Mouse (Mus musculus) C2C12 (cell line): ENCODE measurements around the gene Utrn. TPM values are rescaled to one million over a fixed set of nuclear protein-coding genes. Genes with fewer than 3 reads are reported as not detected.

Experiments
- H3K27me3 ChIP-seq: one replicate; pipeline ENCODE4 v1.6.1; 2011; ENCODE audit not compliant: control insufficient read depth, insufficient read depth, insufficient read length
- H3K36me3 ChIP-seq: one replicate; pipeline ENCODE4 v1.6.1; 2011; ENCODE audit not compliant: control insufficient read depth, insufficient read depth
- H3K4me3 ChIP-seq: one replicate; pipeline ENCODE4 v1.5.1; 2011; ENCODE audit warnings: mild to moderate bottlenecking, control low read depth; ENCODE audit not compliant: poor library complexity, insufficient read depth, severe bottlenecking
- H3K79me2 ChIP-seq: one replicate; pipeline ENCODE4 v1.6.1; 2011; ENCODE audit not compliant: control insufficient read depth, insufficient read depth
- H3K79me3 ChIP-seq: one replicate; pipeline ENCODE4 v1.6.1; 2011; ENCODE audit warnings: low read depth, control low read depth
- H3ac ChIP-seq: one replicate; pipeline ENCODE3; 2011; ENCODE audit warnings: low read depth; ENCODE audit not compliant: control insufficient read depth, insufficient read length
- CEBPB ChIP-seq: IDR thresholded peaks from one replicate; pipeline ENCODE4 v1.6.1; 2011; ENCODE audit warnings: low read depth, mild to moderate bottlenecking, control low read depth, moderate library complexity
- CTCF ChIP-seq: IDR thresholded peaks from one replicate; pipeline ENCODE4 v1.5.1; 2011; ENCODE audit not compliant: control insufficient read depth, insufficient read depth, insufficient read length
- FOSL1 ChIP-seq: IDR thresholded peaks from one replicate; pipeline ENCODE4 v1.8.0; 2011; ENCODE audit warnings: mild to moderate bottlenecking, low read length; ENCODE audit not compliant: poor library complexity, insufficient read depth, severe bottlenecking
- MAX ChIP-seq: IDR thresholded peaks from one replicate; pipeline ENCODE4 v1.6.1; 2011; ENCODE audit warnings: mild to moderate bottlenecking, control low read depth
- MYOD1 ChIP-seq: IDR thresholded peaks from one replicate; pipeline ENCODE4 v1.6.1; 2011; ENCODE audit warnings: low read depth; ENCODE audit not compliant: control insufficient read depth, insufficient read length
- MYOG ChIP-seq: IDR thresholded peaks from one replicate; pipeline ENCODE4 v1.6.1; 2011; ENCODE audit not compliant: control insufficient read depth, insufficient read length; ENCODE audit errors: extremely low read depth
- USF1 ChIP-seq: IDR thresholded peaks from one replicate; pipeline ENCODE4 v1.6.1; 2011; ENCODE audit warnings: low read depth, mild to moderate bottlenecking, control low read depth, moderate library complexity
- polyA plus RNA-seq: library from polyadenylated mRNA; unstranded; fragments of >200 nt; fragmentation: generic; extraction: Trizol; gene quantifications from one replicate; pipeline ENCODE4 v1.2.1, GENCODE M21; 2012; ENCODE audit warnings: missing spikeins

Utrn gene
- polyA plus RNA-seq, 1 experiment: 10.5 TPM

DNA sequence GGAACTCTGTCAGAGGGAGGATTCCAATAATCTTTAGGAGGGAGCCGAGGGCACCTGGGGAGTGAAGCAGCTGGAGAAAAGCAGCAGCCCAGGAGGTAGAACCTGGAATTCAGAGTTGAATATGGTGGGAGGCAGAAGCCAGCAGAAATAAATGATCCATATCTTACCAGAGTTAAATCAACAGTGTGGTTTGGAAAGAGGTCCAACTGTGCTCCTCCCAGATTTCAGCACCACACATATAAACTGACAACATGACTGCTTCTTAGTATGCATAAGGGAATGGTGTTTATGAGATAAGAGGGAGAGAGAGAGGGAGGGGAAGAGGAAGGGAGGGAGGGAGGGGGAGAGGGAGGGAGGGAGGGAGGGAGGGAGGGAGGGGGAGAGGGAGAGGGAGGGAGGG is 163.2 kb downstream of the Utrn start:
- Histone ChIP-seq H3K79me2 (no peaks in the 10 kb centered on the region), H3K27me3 (no peaks in the 10 kb centered on the region), H3ac (no peak overlapping the region), H3K36me3 (peaks cover 61% of the 10 kb centered on the region), H3K4me3 (no peak overlapping the region), H3K79me3 (no peaks in the 10 kb centered on the region)
- TF ChIP-seq MAX (no peak), FOSL1 (no peak), MYOG (no peak), MYOD1 (no peak), CEBPB (no peak), CTCF (no peak), USF1 (no peak)

DNA sequence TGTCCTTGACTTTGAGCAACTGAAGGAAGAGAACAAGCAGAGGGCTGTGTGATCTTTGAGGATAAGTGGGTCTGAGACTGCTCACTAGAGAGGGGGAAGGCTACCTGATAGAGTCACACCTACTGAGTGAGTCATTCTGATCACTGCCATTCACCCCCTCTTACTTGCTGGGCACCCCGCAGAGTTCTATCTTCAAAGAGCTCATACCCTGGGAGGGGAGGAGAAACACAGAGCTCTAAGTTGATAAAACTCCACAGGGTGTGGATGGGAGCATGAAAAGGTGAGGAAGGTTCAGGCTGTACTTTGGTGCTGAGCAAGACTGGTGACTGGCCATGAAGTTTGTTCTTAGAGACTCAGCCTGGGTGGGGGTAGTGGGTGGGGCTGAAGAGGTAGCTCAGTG is 164.9 kb downstream of the Utrn start:
- no peak overlapping the region for H3ac ChIP-seq
- no peaks in the 10 kb centered on the region for H3K27me3 ChIP-seq
- H3K36me3 ChIP-seq: peaks cover 48% of the 10 kb centered on the region
- TF ChIP-seq CEBPB (no peak), FOSL1 (no peak), MAX (no peak), MYOG (no peak), MYOD1 (no peak), USF1 (no peak), CTCF (no peak)
- no peak overlapping the region for H3K4me3 ChIP-seq
- H3K79me3 ChIP-seq: no peaks in the 10 kb centered on the region
- no peaks in the 10 kb centered on the region for H3K79me2 ChIP-seq

DNA sequence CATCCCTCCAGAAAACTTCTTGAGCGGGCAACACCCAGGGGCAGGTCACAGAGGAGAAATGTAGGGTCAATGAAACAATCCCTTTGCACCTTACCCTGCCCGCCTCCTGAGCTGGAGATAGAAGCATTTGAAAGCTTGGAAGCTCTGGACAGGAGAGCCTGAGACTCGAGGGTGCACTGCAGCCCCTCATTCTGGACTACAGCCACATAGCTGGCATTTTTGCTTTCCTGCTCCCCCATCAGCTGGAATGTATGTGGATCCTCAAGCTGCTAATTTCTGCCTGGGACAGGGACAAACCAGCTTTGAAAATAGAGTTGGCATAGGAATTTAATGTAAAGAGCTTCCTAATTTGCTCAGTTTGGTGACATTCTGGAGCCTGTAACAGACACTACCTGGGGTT is 165.6 kb downstream of the Utrn start:
- Histone ChIP-seq H3K79me3 (no peaks in the 10 kb centered on the region), H3K27me3 (no peaks in the 10 kb centered on the region), H3ac (no peak overlapping the region), H3K36me3 (peaks cover 44% of the 10 kb centered on the region), H3K79me2 (no peaks in the 10 kb centered on the region), H3K4me3 (no peak overlapping the region)
- no peak for TF ChIP-seq MYOG
- no peak for TF ChIP-seq CTCF
- no peak for TF ChIP-seq MAX
- no peak for TF ChIP-seq CEBPB
- no peak for TF ChIP-seq MYOD1
- TF ChIP-seq USF1: no peak
- TF ChIP-seq FOSL1: no peak

DNA sequence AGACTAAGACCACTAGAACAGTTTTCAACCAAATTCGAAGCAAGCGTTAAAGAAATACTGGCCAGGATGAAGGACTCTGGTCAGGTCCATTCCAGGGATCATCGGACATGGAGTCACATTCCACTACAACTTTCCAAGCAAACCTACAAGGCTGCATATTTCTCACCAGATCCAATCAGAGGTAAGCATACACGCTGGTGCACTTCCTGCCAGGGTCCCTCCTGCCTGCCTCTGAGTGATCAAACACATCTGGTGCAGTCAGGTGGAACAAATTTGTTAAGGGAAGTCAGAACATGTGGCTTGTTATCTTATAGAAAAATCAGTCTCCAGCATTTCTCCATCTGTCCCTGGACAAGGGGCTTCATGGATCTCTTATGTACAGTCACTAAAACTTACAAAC is 167.0 kb downstream of the Utrn start:
- no peaks in the 10 kb centered on the region for H3K79me2 ChIP-seq
- TF ChIP-seq FOSL1 (no peak), CEBPB (no peak), CTCF (no peak), USF1 (no peak), MAX (no peak), MYOG (no peak), MYOD1 (no peak)
- H3ac ChIP-seq: no peak overlapping the region
- no peaks in the 10 kb centered on the region for H3K79me3 ChIP-seq
- peaks cover 36% of the 10 kb centered on the region for H3K36me3 ChIP-seq
- no peaks in the 10 kb centered on the region for H3K27me3 ChIP-seq
- no peak overlapping the region for H3K4me3 ChIP-seq

DNA sequence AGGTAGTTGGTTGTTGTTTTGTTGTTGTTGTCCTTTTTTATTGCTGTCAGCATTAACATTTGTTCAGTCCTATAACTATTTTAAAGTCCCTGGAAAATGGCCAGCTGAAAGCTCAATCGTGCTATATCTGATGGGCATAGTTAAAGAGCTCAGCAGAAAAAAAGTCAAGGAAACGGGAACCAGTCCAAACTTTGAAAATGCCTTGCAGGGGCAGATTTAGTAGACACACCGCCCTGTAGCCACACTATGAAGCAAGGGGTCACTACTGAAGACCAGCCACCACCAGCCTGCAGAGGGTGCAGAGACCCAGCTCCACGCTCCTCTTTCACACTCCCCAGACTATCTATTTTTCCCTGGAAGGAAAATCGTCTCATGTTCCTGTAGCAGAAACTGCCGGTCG is 167.5 kb downstream of the Utrn start:
- TF ChIP-seq MAX (no peak), CEBPB (no peak), CTCF (no peak), USF1 (no peak), FOSL1 (no peak), MYOD1 (no peak), MYOG (no peak)
- Histone ChIP-seq H3K36me3 (peaks cover 35% of the 10 kb centered on the region), H3K79me3 (no peaks in the 10 kb centered on the region), H3ac (no peak overlapping the region), H3K79me2 (no peaks in the 10 kb centered on the region), H3K4me3 (no peak overlapping the region), H3K27me3 (no peaks in the 10 kb centered on the region)

DNA sequence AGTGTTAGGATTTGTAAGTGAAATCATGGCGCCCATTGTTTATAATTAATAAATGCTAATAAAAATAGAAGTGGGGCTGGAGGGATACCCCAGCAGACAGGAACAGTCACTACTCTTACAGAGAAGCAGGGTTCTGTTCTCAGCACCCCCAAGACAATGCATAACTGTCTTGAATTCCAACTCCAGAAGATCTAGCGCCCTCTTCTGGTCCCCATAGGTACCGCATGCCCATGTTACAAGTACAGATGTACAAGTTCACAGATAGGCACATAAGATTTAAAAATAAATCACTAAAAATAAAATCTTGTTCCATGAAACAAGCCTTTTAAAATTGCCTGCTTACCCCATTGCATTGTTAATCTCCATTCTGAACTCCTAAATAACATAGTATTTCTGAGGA is 168.6 kb downstream of the Utrn start:
- no peaks in the 10 kb centered on the region for H3K79me3 ChIP-seq
- H3K4me3 ChIP-seq: no peak overlapping the region
- no peaks in the 10 kb centered on the region for H3K79me2 ChIP-seq
- H3ac ChIP-seq: no peak overlapping the region
- H3K36me3 ChIP-seq: peaks cover 41% of the 10 kb centered on the region
- TF ChIP-seq MYOG: no peak
- TF ChIP-seq CEBPB: no peak
- TF ChIP-seq MAX: no peak
- no peak for TF ChIP-seq MYOD1
- no peak for TF ChIP-seq CTCF
- H3K27me3 ChIP-seq: no peaks in the 10 kb centered on the region
